Mouse (Mus musculus): ENCODE results near the gene Mrpl33.

The Mrpl33 gene

GRCm38 (mm10) chr5:31699397-31699796 is 102.7 kb downstream of the Mrpl33 start:
- DNase-seq, result no peak

- no peak for DNase-seq
Measured at GRCm38 (mm10) chr5:31704971-31705370, 108.2 kb downstream of the Mrpl33 start.

- no peak for DNase-seq
Measured at GRCm38 (mm10) chr5:31706826-31707225, 110.1 kb downstream of the Mrpl33 start.

- no peak for DNase-seq
Measured at GRCm38 (mm10) chr5:31709389-31709788, 112.7 kb downstream of the Mrpl33 start.

- no peak for DNase-seq
Measured at GRCm38 (mm10) chr5:31713280-31713711, 116.6 kb downstream of the Mrpl33 start.

GRCm38 (mm10) chr5:31713841-31714264 is 117.1 kb downstream of the Mrpl33 start:
- DNase-seq, result no peak
